Mouse (Mus musculus): ENCODE data around the gene Wdhd1. TPM values are rescaled to one million over a fixed set of nuclear protein-coding genes. Genes with fewer than 3 reads are reported as not detected.
"Not testable (repeated sequence)": the region's sequence is repeated elsewhere in the genome, so short reads cannot be mapped to it uniquely, and the experiment has no call there.

Wdhd1 gene
- polyA plus RNA-seq (2016; fragmentation: Nextera tagmentation; extraction: Ambion mirVana): 61.3 and 61.5 TPM in 2 replicates

DNA sequence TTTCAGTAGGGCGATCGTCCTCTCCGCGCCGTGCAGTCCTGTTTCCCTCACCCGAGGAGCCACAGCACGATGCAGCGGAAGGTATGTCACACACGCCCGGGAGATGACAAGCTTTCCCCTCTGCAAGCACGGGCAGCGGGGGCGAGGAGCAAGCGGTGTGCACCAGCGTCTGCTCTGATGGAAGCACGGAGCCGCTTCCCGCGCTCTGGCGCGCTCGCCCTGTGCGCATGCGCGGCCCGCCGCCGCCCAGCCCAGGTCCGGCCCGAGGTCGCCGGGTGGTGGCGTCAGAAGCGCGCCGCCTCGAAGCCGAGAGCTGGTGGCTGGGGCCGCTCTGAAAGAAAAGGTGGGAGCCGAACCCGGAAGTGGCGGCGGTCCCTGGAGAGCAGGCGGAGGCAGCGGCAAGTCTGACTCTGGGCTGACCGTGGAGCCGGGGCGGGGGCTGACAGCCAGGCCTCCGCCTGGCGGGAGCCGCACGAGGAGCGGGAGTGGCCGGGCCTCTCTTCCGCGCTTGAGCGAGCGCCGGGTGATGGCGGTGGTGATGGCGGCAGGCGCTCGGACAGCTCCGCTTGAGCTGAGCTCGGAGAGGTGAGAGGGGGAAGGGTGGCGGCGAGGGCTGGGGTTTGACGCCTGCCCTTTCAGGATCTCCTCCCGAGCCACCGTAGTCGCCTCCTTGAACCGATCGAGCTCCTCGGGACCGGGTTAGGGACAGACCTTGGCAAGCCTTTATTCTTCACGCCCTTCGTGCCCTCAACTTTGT, at the start of gene Wdhd1, which contains the start of gene Socs4:
TSS of gene Wdhd1 (minus strand) at position 221 of the 757 bp plus-strand sequence.
TSS of gene Socs4 (plus strand) at position 295 of the 757 bp plus-strand sequence.
- WGBS: under 1% methylated on average over 77 of the region's 77 CpGs
- peaks cover 43% of the 10 kb centered on the region for H3K36me3 ChIP-seq (replicated peaks)
- DNase-seq (ENCODE audit: low spot score): peak; percentile 97
- no peaks in the 10 kb centered on the region for H3K9me3 ChIP-seq
- H3K27ac ChIP-seq (replicated peaks): peak within 1 kb of the TSS; percentile 99
- peaks cover 29% of the 10 kb centered on the region for H3K4me1 ChIP-seq
- no peaks in the 10 kb centered on the region for H3K27me3 ChIP-seq (replicated peaks; ENCODE audit: low read depth, poor library complexity, severe bottlenecking)
- peak within 1 kb of the TSS; percentile 93 for H3K4me3 ChIP-seq

GRCm38 (mm10) chr14:47325965-47326761, 49.5 kb upstream of the Wdhd1 start:
- H3K36me3 ChIP-seq (replicated peaks): peaks cover 36% of the 10 kb centered on the region
- no peaks in the 10 kb centered on the region for H3K27me3 ChIP-seq (replicated peaks; ENCODE audit: low read depth, poor library complexity, severe bottlenecking)
- no peaks in the 10 kb centered on the region for H3K9me3 ChIP-seq
- no peak overlapping the region for H3K4me3 ChIP-seq
- peaks cover 5% of the 10 kb centered on the region for H3K4me1 ChIP-seq
- 86% methylated on average over 9 of the region's 9 CpGs for WGBS
- DNase-seq (ENCODE audit: low spot score): no peak
- H3K27ac ChIP-seq (replicated peaks): no peak overlapping the region

DNA sequence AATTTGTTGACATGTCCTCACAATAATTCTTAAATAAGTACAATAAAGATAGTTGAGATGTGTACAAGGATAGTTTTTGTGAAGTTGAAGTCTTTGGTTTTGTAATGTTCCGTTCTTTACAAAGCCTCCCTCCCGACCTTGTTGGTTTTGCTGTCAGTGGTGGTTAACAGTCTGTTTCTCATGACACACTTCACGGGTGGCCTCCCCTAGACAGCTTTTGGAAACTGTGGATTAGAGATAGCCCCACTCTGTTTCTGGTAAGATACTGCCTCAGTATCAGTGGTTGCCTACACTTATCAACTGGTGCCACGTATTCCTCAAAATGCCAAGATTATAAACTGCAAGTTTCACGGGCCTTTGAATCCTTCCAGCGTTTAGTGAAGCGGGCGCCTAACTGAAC, 44.9 kb upstream of the Wdhd1 start:
- DNase-seq (ENCODE audit: low spot score); H3K4me3 ChIP-seq; H3K4me1 ChIP-seq; H3K27ac ChIP-seq (replicated peaks); H3K9me3 ChIP-seq; H3K27me3 ChIP-seq (replicated peaks; ENCODE audit: low read depth, poor library complexity, severe bottlenecking): not testable (repeated sequence)
- H3K36me3 ChIP-seq (replicated peaks): peaks cover 76% of the 10 kb centered on the region
- 95% methylated on average over 6 of the region's 8 CpGs for WGBS

- H3K27me3 ChIP-seq (replicated peaks; ENCODE audit: low read depth, poor library complexity, severe bottlenecking): no peaks in the 10 kb centered on the region
- H3K27ac ChIP-seq (replicated peaks): no peak overlapping the region
- peaks cover 82% of the 10 kb centered on the region for H3K36me3 ChIP-seq (replicated peaks)
- 94% methylated on average over 5 of the region's 5 CpGs for WGBS
- DNase-seq (ENCODE audit: low spot score): no peak
- H3K4me3 ChIP-seq: no peak overlapping the region
- no peaks in the 10 kb centered on the region for H3K4me1 ChIP-seq
- no peaks in the 10 kb centered on the region for H3K9me3 ChIP-seq
Observed at GRCm38 (mm10) chr14:47319362-47319761, 42.7 kb upstream of the Wdhd1 start.

DNA sequence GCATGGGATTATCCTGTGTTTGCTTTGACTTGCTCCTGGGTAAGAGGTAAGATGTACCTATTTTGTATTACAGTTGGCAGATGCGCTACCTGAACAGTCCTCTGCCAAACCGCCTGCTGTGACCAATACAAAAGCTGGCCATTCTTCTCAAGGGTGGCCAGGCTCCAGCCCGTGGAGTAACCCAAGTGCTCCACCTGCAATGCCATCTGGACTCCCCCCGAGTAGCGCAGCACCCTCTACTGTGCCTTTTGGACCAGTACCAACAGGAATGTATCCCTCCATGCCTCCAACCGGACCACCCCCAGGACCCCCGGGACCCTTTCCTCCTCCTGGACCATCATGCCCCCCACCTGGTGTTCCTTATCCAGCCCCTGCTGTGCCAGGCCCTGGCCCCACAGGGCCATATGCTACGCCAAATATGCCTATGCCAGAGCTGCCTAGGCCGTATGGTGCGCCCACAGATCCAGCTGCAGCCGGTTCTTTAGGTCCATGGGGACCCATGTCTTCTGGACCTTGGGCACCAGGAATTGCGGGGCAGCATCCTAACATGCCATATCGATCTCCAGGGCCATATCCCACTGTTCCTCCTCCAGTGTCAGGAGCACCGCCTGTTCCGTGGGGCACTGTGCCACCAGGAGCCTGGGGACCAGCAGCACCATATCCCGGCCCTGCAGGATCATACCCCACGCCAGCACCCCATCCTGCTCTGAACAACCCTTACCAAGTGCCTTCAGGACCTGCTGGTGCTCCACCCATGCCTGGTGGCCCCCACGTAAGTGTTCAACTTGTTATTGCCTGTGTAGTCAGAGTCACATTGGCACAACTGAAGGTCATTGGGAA, 33.9 kb upstream of the Wdhd1 start:
- no peak overlapping the region for H3K27ac ChIP-seq (replicated peaks)
- no peak overlapping the region for H3K4me3 ChIP-seq
- peaks cover 88% of the 10 kb centered on the region for H3K36me3 ChIP-seq (replicated peaks)
- 94% methylated on average over 18 of the region's 18 CpGs for WGBS
- no peaks in the 10 kb centered on the region for H3K9me3 ChIP-seq
- H3K4me1 ChIP-seq: no peaks in the 10 kb centered on the region
- H3K27me3 ChIP-seq (replicated peaks; ENCODE audit: low read depth, poor library complexity, severe bottlenecking): no peaks in the 10 kb centered on the region
- DNase-seq (ENCODE audit: low spot score): no peak

- Histone ChIP-seq H3K36me3 (replicated peaks) (peaks cover 88% of the 10 kb centered on the region), H3K4me3 (no peak overlapping the region), H3K27me3 (replicated peaks; ENCODE audit: low read depth, poor library complexity, severe bottlenecking) (no peaks in the 10 kb centered on the region), H3K9me3 (no peaks in the 10 kb centered on the region), H3K27ac (replicated peaks) (no peak overlapping the region), H3K4me1 (no peaks in the 10 kb centered on the region)
- no peak for DNase-seq (ENCODE audit: low spot score)
- WGBS: 91% methylated on average over 1 of the region's 1 CpGs
Observed at GRCm38 (mm10) chr14:47309061-47309460, 32.4 kb upstream of the Wdhd1 start.

DNA sequence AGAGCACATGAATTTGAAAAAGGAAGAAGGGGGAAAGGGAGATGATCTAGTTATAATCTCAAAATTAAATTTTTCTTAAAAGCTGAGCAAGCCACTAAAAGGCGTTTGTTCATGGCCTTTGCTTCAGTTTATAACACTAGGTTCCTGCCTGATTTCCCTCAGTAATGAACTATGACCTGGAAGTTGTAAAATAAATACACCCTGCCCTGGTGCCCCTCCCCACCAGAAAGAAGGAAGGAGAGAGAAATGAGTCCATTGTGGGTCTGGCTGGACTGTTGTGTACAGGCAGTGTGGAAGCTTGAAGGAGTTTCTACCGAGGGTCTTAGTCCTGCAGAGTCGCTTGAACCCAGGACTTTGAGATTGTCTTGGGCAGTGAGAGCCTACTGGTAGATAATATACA, 31.0 kb upstream of the Wdhd1 start:
- 87% methylated on average over 3 of the region's 3 CpGs for WGBS
- Histone ChIP-seq H3K27ac (replicated peaks) (no peak overlapping the region), H3K4me3 (no peak overlapping the region), H3K4me1 (no peaks in the 10 kb centered on the region), H3K36me3 (replicated peaks) (peaks cover 88% of the 10 kb centered on the region), H3K27me3 (replicated peaks; ENCODE audit: low read depth, poor library complexity, severe bottlenecking) (no peaks in the 10 kb centered on the region), H3K9me3 (no peaks in the 10 kb centered on the region)
- no peak for DNase-seq (ENCODE audit: low spot score)

DNA sequence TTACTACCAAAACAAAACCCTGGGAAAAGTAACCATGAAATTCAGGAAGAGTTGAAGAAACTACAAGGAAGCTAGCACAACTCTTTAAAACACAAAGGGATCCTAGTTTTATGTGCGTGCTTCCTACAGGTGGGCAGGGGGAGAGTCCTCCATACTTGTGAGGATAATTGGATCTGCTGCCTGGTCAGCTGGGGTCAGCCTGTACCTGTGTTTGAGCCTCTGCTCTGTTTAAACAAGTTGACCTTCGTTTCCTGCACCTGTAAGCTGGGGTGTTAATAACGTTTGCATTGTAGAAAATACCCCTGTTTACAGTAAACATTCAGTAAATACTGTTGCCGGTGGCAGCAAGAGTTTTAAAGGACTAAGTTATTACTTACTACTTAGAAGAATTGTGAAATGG, 29.3 kb upstream of the Wdhd1 start:
- 84% methylated on average over 4 of the region's 4 CpGs for WGBS
- Histone ChIP-seq H3K36me3 (replicated peaks) (peaks cover 87% of the 10 kb centered on the region), H3K4me1 (no peaks in the 10 kb centered on the region), H3K4me3 (no peak overlapping the region), H3K27me3 (replicated peaks; ENCODE audit: low read depth, poor library complexity, severe bottlenecking) (no peaks in the 10 kb centered on the region), H3K27ac (replicated peaks) (no peak overlapping the region), H3K9me3 (no peaks in the 10 kb centered on the region)
- no peak for DNase-seq (ENCODE audit: low spot score)

DNA sequence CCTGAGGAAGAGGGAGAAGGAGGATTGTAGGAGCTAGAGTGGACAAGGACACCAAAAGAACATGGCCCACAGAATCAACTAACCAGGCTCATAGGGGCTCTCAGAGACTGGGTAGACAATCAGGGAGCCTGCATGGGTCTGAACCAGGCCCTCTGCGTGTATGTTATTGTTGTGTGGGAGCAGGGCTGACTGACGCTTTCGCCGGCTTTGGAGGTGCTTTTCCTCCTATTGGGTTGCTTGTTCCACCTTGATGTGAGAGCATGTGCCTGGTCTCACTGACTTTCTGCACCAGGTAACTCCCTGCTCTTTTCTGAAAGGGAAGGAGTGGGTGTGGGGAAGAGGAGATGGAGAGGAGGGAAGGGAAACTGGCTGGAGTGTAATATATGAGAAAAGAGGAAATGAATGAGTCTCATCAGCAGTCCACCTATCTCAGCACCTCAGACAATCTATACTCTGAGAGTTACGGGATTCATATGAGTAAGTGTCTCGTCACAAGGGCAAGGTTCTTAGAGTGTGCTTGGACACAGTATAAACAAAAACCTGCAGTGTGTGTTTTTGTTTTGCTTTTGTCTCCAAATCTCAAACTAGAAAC, 28.3 kb upstream of the Wdhd1 start:
- Histone ChIP-seq H3K27ac (replicated peaks) (no peak overlapping the region), H3K36me3 (replicated peaks) (peaks cover 87% of the 10 kb centered on the region), H3K4me3 (no peak overlapping the region), H3K9me3 (no peaks in the 10 kb centered on the region), H3K27me3 (replicated peaks; ENCODE audit: low read depth, poor library complexity, severe bottlenecking) (no peaks in the 10 kb centered on the region), H3K4me1 (peaks cover 5% of the 10 kb centered on the region)
- 94% methylated on average over 6 of the region's 6 CpGs for WGBS
- no peak for DNase-seq (ENCODE audit: low spot score)

DNA sequence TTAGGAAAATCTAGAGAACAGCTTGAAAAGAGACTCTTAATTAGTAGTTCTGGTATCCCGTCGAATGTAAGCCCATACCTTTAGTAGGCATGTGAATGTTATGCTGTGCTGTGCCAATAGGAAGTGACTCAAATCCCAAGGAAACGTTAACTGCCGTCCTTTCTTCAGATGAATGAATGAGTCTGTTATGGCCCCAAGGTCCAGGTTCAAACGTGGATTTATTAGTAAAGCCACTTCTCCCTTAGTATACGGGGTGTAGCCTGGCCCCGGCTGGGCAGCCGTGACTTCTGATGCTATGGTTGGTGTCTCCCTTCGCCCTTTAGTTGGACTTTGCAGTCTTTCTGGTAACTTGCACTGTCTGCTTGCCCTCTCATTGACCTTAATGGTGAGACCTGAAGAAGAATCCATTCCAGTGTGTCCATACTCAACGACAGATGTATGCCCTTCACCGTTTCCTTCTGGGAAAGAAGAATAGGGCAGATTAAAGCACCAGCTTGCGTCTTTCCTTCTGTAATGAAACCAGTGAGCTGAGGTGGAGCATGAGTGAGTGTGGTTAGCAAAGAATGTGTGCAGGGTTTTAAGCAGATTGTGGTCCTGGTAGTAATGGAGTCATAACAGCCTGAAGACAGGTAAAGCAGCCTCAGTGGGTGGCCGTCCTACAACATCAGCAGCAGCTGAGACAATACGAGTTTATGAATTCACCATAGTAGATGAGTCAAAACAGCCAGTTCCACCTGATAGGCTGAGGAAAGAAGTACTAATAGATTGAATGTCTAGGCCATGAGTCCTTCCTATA, 26.4 kb upstream of the Wdhd1 start:
- 90% methylated on average over 14 of the region's 14 CpGs for WGBS

DNA sequence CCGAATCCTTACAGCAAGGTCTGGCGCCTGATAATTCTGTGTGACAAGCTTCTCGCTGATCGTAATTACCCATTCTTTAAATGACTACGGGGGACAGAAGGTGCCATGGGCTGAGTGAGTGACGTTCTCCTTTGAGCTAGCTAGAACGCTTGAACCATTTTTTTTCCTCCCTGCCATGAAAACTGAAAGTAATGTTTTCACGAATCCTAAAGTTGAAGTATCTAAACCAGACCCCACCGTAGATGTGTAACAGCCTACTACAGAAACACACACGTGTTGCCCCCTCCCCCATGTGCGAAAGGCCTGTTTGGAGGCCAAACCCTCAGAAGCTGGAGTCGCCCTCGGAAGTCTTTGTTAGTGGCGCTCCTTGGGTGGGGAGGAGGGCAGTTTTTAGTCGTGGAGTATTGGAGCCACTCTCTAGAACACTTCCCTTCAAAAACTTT, 22.2 kb upstream of the Wdhd1 start:
- Histone ChIP-seq H3K9me3 (no peaks in the 10 kb centered on the region), H3K27me3 (replicated peaks; ENCODE audit: low read depth, poor library complexity, severe bottlenecking) (no peaks in the 10 kb centered on the region), H3K4me1 (peaks cover 23% of the 10 kb centered on the region), H3K4me3 (peak overlapping the region; percentile 75), H3K36me3 (replicated peaks) (peaks cover 40% of the 10 kb centered on the region), H3K27ac (replicated peaks) (peak overlapping the region; percentile 99)
- WGBS: under 1% methylated on average over 15 of the region's 15 CpGs
- peak; percentile 72 for DNase-seq (ENCODE audit: low spot score)

More for the DNA sequence above, 26.4 kb upstream of the Wdhd1 start:
- Histone ChIP-seq H3K4me1 (peaks cover 12% of the 10 kb centered on the region), H3K36me3 (replicated peaks) (peaks cover 74% of the 10 kb centered on the region), H3K9me3 (no peaks in the 10 kb centered on the region), H3K27ac (replicated peaks) (no peak overlapping the region), H3K27me3 (replicated peaks; ENCODE audit: low read depth, poor library complexity, severe bottlenecking) (no peaks in the 10 kb centered on the region), H3K4me3 (no peak overlapping the region)
- no peak for DNase-seq (ENCODE audit: low spot score)

Measured in embryonic facial prominence, embryonic 10.5 days (tissue).